Mouse (Mus musculus): ENCODE measurements around the gene Gamt.

DNA sequence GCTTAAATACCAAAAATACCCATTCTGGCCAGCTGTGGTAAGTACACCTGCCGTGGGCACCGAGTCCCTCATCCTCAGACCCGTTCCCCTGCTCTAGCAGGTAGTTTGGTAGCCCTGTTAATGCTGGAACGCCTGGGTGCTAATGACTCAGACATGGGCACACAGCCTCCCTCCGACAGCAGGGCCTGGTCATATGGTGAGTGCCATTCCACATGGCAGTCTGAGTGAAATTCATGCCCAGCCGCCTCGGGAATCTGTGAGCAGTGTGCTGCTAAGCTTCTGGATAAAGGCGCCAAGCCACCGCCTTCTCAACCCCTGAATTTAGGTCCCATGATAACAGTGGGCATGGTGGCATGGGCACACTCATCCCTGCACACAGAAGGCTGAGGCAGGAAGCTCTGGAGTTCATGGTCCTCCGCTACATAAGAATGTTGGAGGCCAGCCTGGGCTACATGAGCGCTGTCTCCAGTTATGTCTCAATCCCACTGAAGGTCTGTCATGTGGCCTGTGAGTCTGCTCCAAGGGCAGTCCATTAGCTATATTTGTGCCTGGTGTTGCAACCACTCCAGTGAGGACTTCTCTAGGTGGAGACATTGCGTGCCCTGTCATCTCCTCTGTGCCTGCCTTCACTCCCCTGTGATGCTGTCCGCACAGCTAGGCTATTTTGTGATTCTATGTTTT is 24.5 kb downstream of the Gamt start:
- TF ChIP-seq CTCF (IDR thresholded peaks at IDR 0.05; ENCODE audit: borderline replicate concordance, insufficient read depth, low read length) = no peak
- no peak for TF ChIP-seq POLR2A (IDR thresholded peaks at IDR 0.05; ENCODE audit: low read depth, low read length)
